Mouse (Mus musculus): ENCODE measurements around the gene Olfr1510. TPM values are rescaled to one million over a fixed set of nuclear protein-coding genes. Genes with fewer than 3 reads are reported as not detected.
A peak's percentile ranks its signal among the peaks of the same experiment; 100 is the strongest.

Olfr1510 gene
- not detected in 2 replicates for total RNA-seq (2017)

- ATAC-seq (replicated peaks in 1 of 2; ENCODE audit: insufficient read depth in 1 of 2, low FRiP score in 2 of 2, low TSS enrichment in 1 of 2, low read depth in 1 of 2, poor library complexity in 2 of 2, severe bottlenecking in 2 of 2): no peak
Measured at GRCm38 (mm10) chr14:52414273-52414672, at the start of gene Olfr1510. Gene Olfr1510, minus strand, starts transcription at chr14:52414373.

- peak in 1 of 2 experiments; percentile 59; a peak in 3 of 4 replicates for ATAC-seq (replicated peaks in 1 of 2; ENCODE audit: insufficient read depth in 1 of 2, low FRiP score in 2 of 2, low TSS enrichment in 1 of 2, low read depth in 1 of 2, poor library complexity in 2 of 2, severe bottlenecking in 2 of 2)
Measured at GRCm38 (mm10) chr14:52461928-52462327, 47.8 kb upstream of the Olfr1510 start.

GRCm38 (mm10) chr14:52451138-52451537 is 37.0 kb upstream of the Olfr1510 start:
- peak; percentile 97 to 100 for ATAC-seq (replicated peaks in 1 of 2; ENCODE audit: insufficient read depth in 1 of 2, low FRiP score in 2 of 2, low TSS enrichment in 1 of 2, low read depth in 1 of 2, poor library complexity in 2 of 2, severe bottlenecking in 2 of 2)

GRCm38 (mm10) chr14:52442690-52443089 is 28.5 kb upstream of the Olfr1510 start, which contains the start of gene Olfr1509:
Gene Olfr1509, plus strand, starts transcription at chr14:52442990.
- ATAC-seq (replicated peaks in 1 of 2; ENCODE audit: insufficient read depth in 1 of 2, low FRiP score in 2 of 2, low TSS enrichment in 1 of 2, low read depth in 1 of 2, poor library complexity in 2 of 2, severe bottlenecking in 2 of 2): no peak

- no peak for ATAC-seq (replicated peaks in 1 of 2; ENCODE audit: insufficient read depth in 1 of 2, low FRiP score in 2 of 2, low TSS enrichment in 1 of 2, low read depth in 1 of 2, poor library complexity in 2 of 2, severe bottlenecking in 2 of 2)
Measured at GRCm38 (mm10) chr14:52427686-52428085, 13.5 kb upstream of the Olfr1510 start.

GRCm38 (mm10) chr14:52410142-52410919 is 3.8 kb downstream of the Olfr1510 start:
- ATAC-seq (replicated peaks in 1 of 2; ENCODE audit: insufficient read depth in 1 of 2, low FRiP score in 2 of 2, low TSS enrichment in 1 of 2, low read depth in 1 of 2, poor library complexity in 2 of 2, severe bottlenecking in 2 of 2): peak; percentile 81 to 92

- ATAC-seq (replicated peaks in 1 of 2; ENCODE audit: insufficient read depth in 1 of 2, low FRiP score in 2 of 2, low TSS enrichment in 1 of 2, low read depth in 1 of 2, poor library complexity in 2 of 2, severe bottlenecking in 2 of 2): no peak
Measured at GRCm38 (mm10) chr14:52397279-52397678, 16.9 kb downstream of the Olfr1510 start, which contains the start of gene Olfr1511. Gene Olfr1511, minus strand, starts transcription at chr14:52397379.

- ATAC-seq (replicated peaks in 1 of 2; ENCODE audit: insufficient read depth in 1 of 2, low FRiP score in 2 of 2, low TSS enrichment in 1 of 2, low read depth in 1 of 2, poor library complexity in 2 of 2, severe bottlenecking in 2 of 2): peak; percentile 75 to 90
Measured at GRCm38 (mm10) chr14:52390084-52390848, 23.9 kb downstream of the Olfr1510 start.

- no peak for ATAC-seq (replicated peaks in 1 of 2; ENCODE audit: insufficient read depth in 1 of 2, low FRiP score in 2 of 2, low TSS enrichment in 1 of 2, low read depth in 1 of 2, poor library complexity in 2 of 2, severe bottlenecking in 2 of 2)
Measured at GRCm38 (mm10) chr14:52379068-52379467, 35.1 kb downstream of the Olfr1510 start, which contains the start of gene Olfr1512. Gene Olfr1512, minus strand, starts transcription at chr14:52379168.

GRCm38 (mm10) chr14:52368741-52369140 is 45.4 kb downstream of the Olfr1510 start:
- no peak for ATAC-seq (replicated peaks in 1 of 2; ENCODE audit: insufficient read depth in 1 of 2, low FRiP score in 2 of 2, low TSS enrichment in 1 of 2, low read depth in 1 of 2, poor library complexity in 2 of 2, severe bottlenecking in 2 of 2)

Other genes starting within 250 kb of the Olfr1510 start
- 191 and 251 TPM in 2 replicates for gene Supt16, start 217.0 kb downstream of the Olfr1510 start, total RNA-seq (2017)
- gene Chd8, start 156.6 kb downstream of the Olfr1510 start, total RNA-seq (2017): 78.1 and 88.8 TPM in 2 replicates
- gene Tox4, start 135.2 kb downstream of the Olfr1510 start, total RNA-seq (2017): 55.6 and 59.0 TPM in 2 replicates
- gene Rab2b, start 134.8 kb downstream of the Olfr1510 start, total RNA-seq (2017): 12.7 and 14.1 TPM in 2 replicates
- gene Mettl3, start 109.2 kb downstream of the Olfr1510 start, total RNA-seq (2017): 60.1 and 97.6 TPM in 2 replicates
- gene Sall2, start 85.6 kb downstream of the Olfr1510 start, total RNA-seq (2017): 3.4 and 6.2 TPM in 2 replicates
- not detected in 2 replicates for gene Olfr1513, start 58.0 kb downstream of the Olfr1510 start, total RNA-seq (2017)
- gene Olfr1512, start 35.2 kb downstream of the Olfr1510 start, total RNA-seq (2017): not detected in 2 replicates
- not detected in 2 replicates for gene Olfr1511, start 17.0 kb downstream of the Olfr1510 start, total RNA-seq (2017)
- gene Olfr1509, start 28.6 kb upstream of the Olfr1510 start, total RNA-seq (2017): not detected in 2 replicates
- gene Olfr1508, start 53.1 kb upstream of the Olfr1510 start, total RNA-seq (2017): not detected in 2 replicates
- not detected in 2 replicates for gene Olfr1507, start 81.4 kb upstream of the Olfr1510 start, total RNA-seq (2017)

All from hematopoietic stem cell, adult 5-6 weeks (primary cell).